Mouse (Mus musculus) cerebellum, adult 2 months (tissue): ENCODE results near the gene Epx.

Experiments
- CTCF ChIP-seq: fragments of 200-500 bp; IDR thresholded peaks from 2 replicates; pipeline ENCODE4 v1.5.1; 2011; ENCODE audit warnings: low read depth, mild to moderate bottlenecking, control low read depth, low read length, moderate library complexity, borderline replicate concordance; ENCODE audit not compliant: insufficient read depth
- POLR2A ChIP-seq: fragments of 200-500 bp; IDR thresholded peaks from 2 replicates; pipeline ENCODE4 v1.6.1; 2011; ENCODE audit warnings: low read length, control low read depth, borderline replicate concordance; ENCODE audit not compliant: insufficient read depth

DNA sequence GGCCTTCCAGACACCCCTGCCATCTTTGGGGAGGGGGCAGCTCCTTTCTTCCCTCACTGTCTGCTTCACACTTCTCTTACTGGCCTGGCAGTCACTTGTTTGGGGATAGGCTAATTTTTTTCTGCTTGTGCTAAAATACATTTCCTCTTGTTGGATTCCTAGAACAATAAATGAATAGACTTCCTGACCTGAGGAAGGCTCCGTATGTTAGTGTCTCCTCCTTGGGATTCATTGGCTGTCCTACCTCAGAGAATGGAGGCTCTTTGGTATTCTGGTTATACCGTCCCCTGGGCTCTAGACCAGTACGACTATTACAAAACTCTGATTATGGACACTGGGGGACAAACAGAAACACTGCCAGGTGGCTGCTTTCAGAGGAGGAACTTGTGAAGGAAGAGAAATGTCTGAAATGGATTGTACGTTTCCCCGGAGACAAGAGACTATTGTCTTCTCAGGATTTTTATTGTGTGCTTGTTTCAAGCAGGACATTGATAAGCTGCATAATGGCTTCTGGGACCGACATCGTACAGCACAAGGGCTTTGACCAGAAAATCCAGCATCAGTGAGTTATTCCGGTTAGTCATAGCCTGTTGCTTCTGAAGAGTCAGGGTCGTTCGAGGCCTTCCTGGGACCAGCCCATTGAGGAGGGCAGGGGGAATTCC, 47.0 kb downstream of the Epx start, which contains the start of gene Lpo:
- TF ChIP-seq CTCF (no peak), POLR2A (no peak)
